8 mouse cellular contexts compared by ENCODE assay signal in genomic region chr7:100042120-100042519, GRCm38 (mm10). TPM values are rescaled to one million over a fixed set of nuclear protein-coding genes. Genes with fewer than 3 reads are reported as not detected.
DNase-seq lines count a peak whose midpoint lies in the region; ATAC-seq lines count a peak whose summit lies in the region.

No protein-coding gene starts in this region.

- H3K36me3 ChIP-seq in hindbrain, embryonic 10.5 days: no peaks in the 10 kb centered on the region
- H3K36me3 ChIP-seq in hindbrain, embryonic 16.5 days (ENCODE audit: control insufficient read depth, insufficient read depth, low read length): no peaks in the 10 kb centered on the region
- H3K36me3 ChIP-seq in forebrain, embryonic 16.5 days (ENCODE audit: control insufficient read depth, insufficient read depth): no peaks in the 10 kb centered on the region
- H3K36me3 ChIP-seq in limb, embryonic 15.5 days: no peaks in the 10 kb centered on the region

- H3K4me2 ChIP-seq in hindbrain, embryonic 16.5 days (ENCODE audit: low read length): no peak overlapping the region
- H3K4me2 ChIP-seq in forebrain, embryonic 16.5 days (ENCODE audit: low read length): 0 out of 2 replicates have a peak overlapping the region, but pooled peaks have one; percentile 5
- H3K4me2 ChIP-seq in limb, embryonic 15.5 days: 0 out of 2 replicates have a peak overlapping the region, but pooled peaks have one; percentile 27

- H3K27ac ChIP-seq in hindbrain, embryonic 10.5 days: peak overlapping the region; percentile 19; the same call in 1 of the 2 replicates
- H3K27ac ChIP-seq in hindbrain, embryonic 16.5 days (ENCODE audit: low read depth, low read length): no peak overlapping the region
- no peak overlapping the region for H3K27ac ChIP-seq in forebrain, embryonic 16.5 days (ENCODE audit: low read length)
- no peak overlapping the region for H3K27ac ChIP-seq in limb, embryonic 15.5 days

- H3K9ac ChIP-seq in hindbrain, embryonic 16.5 days (ENCODE audit: low read depth, low read length): no peak overlapping the region
- H3K9ac ChIP-seq in forebrain, embryonic 16.5 days (replicated peaks; ENCODE audit: low read depth, low read length): no peak overlapping the region
- H3K9ac ChIP-seq in limb, embryonic 15.5 days: no peak overlapping the region

- H3K4me1 ChIP-seq in hindbrain, embryonic 10.5 days (replicated peaks): peaks cover 25% of the 10 kb centered on the region
- H3K4me1 ChIP-seq in hindbrain, embryonic 16.5 days (ENCODE audit: control insufficient read depth, insufficient read depth, low read depth, low read length): no peaks in the 10 kb centered on the region
- no peaks in the 10 kb centered on the region for H3K4me1 ChIP-seq in forebrain, embryonic 16.5 days (replicated peaks; ENCODE audit: control insufficient read depth, insufficient read depth, low read length)
- peaks cover 18% of the 10 kb centered on the region for H3K4me1 ChIP-seq in limb, embryonic 15.5 days

- peak; percentile 52 for DNase-seq in hindbrain, embryonic 10.5 days (ENCODE audit: low spot score)
- DNase-seq in R1 (ENCODE audit: low read depth, low spot score): peak; percentile 5
- no peak for DNase-seq in left cerebral cortex, postnatal 25 days (ENCODE audit: low spot score in 2 of 2)
- no peak for DNase-seq in adrenal gland, postnatal 36 days
- no peak for DNase-seq in ovary, postnatal 14 days (ENCODE audit: low spot score)

- WGBS in hindbrain, embryonic 10.5 days: 10% methylated on average over 31 of the region's 31 CpGs
- WGBS in hindbrain, embryonic 16.5 days: 10% methylated on average over 31 of the region's 31 CpGs
- 14% methylated on average over 31 of the region's 31 CpGs for WGBS in forebrain, embryonic 16.5 days
- 12% methylated on average over 31 of the region's 31 CpGs for WGBS in limb, embryonic 15.5 days

- H3K4me3 ChIP-seq in hindbrain, embryonic 10.5 days: peak overlapping the region; percentile 32
- no peak overlapping the region for H3K4me3 ChIP-seq in hindbrain, embryonic 16.5 days (ENCODE audit: low read length)
- H3K4me3 ChIP-seq in forebrain, embryonic 16.5 days (replicated peaks; ENCODE audit: low read length): no peak overlapping the region
- no peak overlapping the region for H3K4me3 ChIP-seq in limb, embryonic 15.5 days

- intact Hi-C loops in left cerebral cortex, postnatal 25 days (cut with DNase I): no loop called here

- ATAC-seq in hindbrain, embryonic 16.5 days: no peak
- ATAC-seq in forebrain, embryonic 16.5 days: no peak
- ATAC-seq in limb, embryonic 15.5 days (ENCODE audit: insufficient number of reproducible peaks, low FRiP score, low TSS enrichment, low read depth): peak; percentile 37; the same call in 1 of the 2 replicates

- H3K27me3 ChIP-seq in hindbrain, embryonic 10.5 days (ENCODE audit: insufficient read depth, poor library complexity, severe bottlenecking): peaks cover 19% of the 10 kb centered on the region
- H3K27me3 ChIP-seq in hindbrain, embryonic 16.5 days (replicated peaks; ENCODE audit: control insufficient read depth, insufficient read depth, low read length): no peaks in the 10 kb centered on the region
- H3K27me3 ChIP-seq in forebrain, embryonic 16.5 days (replicated peaks; ENCODE audit: control insufficient read depth, insufficient read depth, low read length): no peaks in the 10 kb centered on the region
- no peaks in the 10 kb centered on the region for H3K27me3 ChIP-seq in limb, embryonic 15.5 days

- no peaks in the 10 kb centered on the region for H3K9me3 ChIP-seq in hindbrain, embryonic 10.5 days
- no peaks in the 10 kb centered on the region for H3K9me3 ChIP-seq in hindbrain, embryonic 16.5 days (ENCODE audit: control insufficient read depth, low read length)
- H3K9me3 ChIP-seq in forebrain, embryonic 16.5 days (ENCODE audit: control insufficient read depth, low read length): no peaks in the 10 kb centered on the region
- no peaks in the 10 kb centered on the region for H3K9me3 ChIP-seq in limb, embryonic 15.5 days

RNA-seq across cellular contexts. Expression of gene Chrdl2, which starts 36.1 kb away (rescaled TPM):
- polyA plus RNA-seq in hindbrain, embryonic 10.5 days (2016; fragmentation: Nextera tagmentation; extraction: Ambion mirVana): 0.37 and 0.56 TPM in 2 replicates
- 0.88 and 1.1 TPM in 2 replicates for polyA plus RNA-seq in hindbrain, embryonic 16.5 days (2015; fragmentation: Nextera tagmentation; extraction: Ambion mirVana)
- 0.16 and 0.30 TPM in 2 replicates for polyA plus RNA-seq in forebrain, embryonic 16.5 days (2015; fragmentation: Nextera tagmentation; extraction: Ambion mirVana)
- 1.3 and 1.8 TPM in 2 replicates for polyA plus RNA-seq in limb, embryonic 15.5 days (2015; fragmentation: Nextera tagmentation; extraction: Ambion mirVana)
- total RNA-seq in left cerebral cortex, postnatal 25 days (2021): under 1 TPM in 1 of 2 experiments, not detected in 1; 0.41 TPM
- total RNA-seq in adrenal gland, postnatal 36 days (2021): not detected

Comparison
In these comparisons a context has a peak if more than half of its experiments do, and no peak if none do; other contexts are left out.
1. DNase-seq: peak in hindbrain, embryonic 10.5 days (single experiment) and R1 (single experiment); none in left cerebral cortex, postnatal 25 days (0 of 2), adrenal gland, postnatal 36 days (0 of 2) and ovary, postnatal 14 days (single experiment).